In the genomic region with DNA sequence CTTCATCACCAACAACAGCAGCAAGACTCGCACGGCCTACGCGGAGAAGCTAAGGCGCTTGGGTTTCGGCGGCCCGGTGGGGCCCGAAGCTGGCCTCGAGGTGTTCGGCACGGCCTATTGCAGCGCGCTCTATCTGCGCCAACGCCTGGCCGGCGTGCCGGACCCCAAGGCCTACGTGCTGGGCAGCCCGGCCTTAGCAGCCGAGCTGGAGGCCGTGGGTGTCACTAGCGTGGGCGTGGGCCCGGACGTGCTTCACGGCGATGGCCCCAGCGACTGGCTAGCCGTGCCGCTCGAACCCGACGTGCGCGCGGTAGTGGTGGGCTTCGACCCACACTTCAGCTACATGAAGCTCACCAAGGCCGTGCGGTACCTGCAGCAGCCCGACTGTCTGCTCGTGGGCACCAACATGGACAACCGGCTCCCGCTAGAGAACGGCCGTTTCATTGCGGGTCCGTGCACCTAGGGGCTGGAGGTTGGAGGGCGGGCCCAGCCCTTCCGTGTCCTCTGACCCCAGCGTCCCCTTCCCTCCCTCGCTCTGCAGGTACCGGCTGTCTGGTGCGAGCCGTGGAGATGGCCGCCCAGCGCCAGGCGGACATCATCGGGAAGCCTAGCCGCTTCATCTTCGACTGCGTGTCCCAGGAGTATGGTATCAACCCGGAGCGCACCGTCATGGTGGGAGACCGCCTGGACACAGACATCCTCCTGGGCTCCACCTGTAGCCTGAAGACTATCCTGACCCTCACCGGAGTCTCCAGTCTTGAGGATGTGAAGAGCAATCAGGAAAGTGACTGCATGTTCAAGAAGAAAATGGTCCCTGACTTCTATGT, we compare ENCODE assay signal across 8 mouse cellular contexts. TPM values are rescaled to one million over a fixed set of nuclear protein-coding genes. Genes with fewer than 3 reads are reported as not detected.
A peak's percentile ranks its signal among the peaks of the same experiment; 100 is the strongest.
DNase-seq lines count a peak whose midpoint lies in the region; ATAC-seq and TF ChIP-seq lines count a peak whose summit lies in the region.

No protein-coding gene starts in this region.

- peak; percentile 52 for DNase-seq in gastrocnemius, postnatal 10 days
- DNase-seq in gastrocnemius, postnatal 14 days = no peak
- peak in 1 of 2 experiments; percentile 66 for DNase-seq in cerebellum, adult 2 months
- peak; percentile 46 to 49 for DNase-seq in frontal cortex, postnatal 14 days (ENCODE audit: low spot score in 2 of 2)
- peak; percentile 27 to 55 for DNase-seq in kidney, postnatal 25 days
- DNase-seq in thymus, postnatal 36 days = peak; percentile 25 to 54

- peak overlapping the region; percentile 67 for H3K27ac ChIP-seq in cerebellum, adult 2 months (ENCODE audit: insufficient read depth, low read length)
- H3K27ac ChIP-seq in midbrain, embryonic 13.5 days = peak overlapping the region; percentile 86

- peak overlapping the region; percentile 68 for H3K4me3 ChIP-seq in C2C12 (ENCODE audit: insufficient read depth, poor library complexity, severe bottlenecking)
- peak overlapping the region; percentile 70 for H3K4me3 ChIP-seq in cerebellum, adult 2 months (replicated peaks; ENCODE audit: insufficient read depth, low read depth, low read length)
- H3K4me3 ChIP-seq in midbrain, embryonic 13.5 days (replicated peaks) = peak overlapping the region; percentile 88

- no peaks in the 10 kb centered on the region for H3K27me3 ChIP-seq in C2C12 (ENCODE audit: control insufficient read depth, insufficient read depth, insufficient read length)
- H3K27me3 ChIP-seq in cerebellum, adult 2 months (ENCODE audit: control insufficient read depth, insufficient read depth, low read length) = no peaks in the 10 kb centered on the region
- H3K27me3 ChIP-seq in midbrain, embryonic 13.5 days = no peaks in the 10 kb centered on the region

- H3K9ac ChIP-seq in midbrain, embryonic 13.5 days (replicated peaks) = peak overlapping the region; percentile 87

- no peak for TF ChIP-seq POLR2A in cerebellum, adult 2 months (IDR thresholded peaks at IDR 0.05; ENCODE audit: borderline replicate concordance, insufficient read depth, low read length)

- intact Hi-C loops in gastrocnemius, postnatal 14 days (cut with DNase I; ENCODE audit: low total_unique reads) = no loop called here

- H3ac ChIP-seq in C2C12 (ENCODE audit: control insufficient read depth, insufficient read length, low read depth) = peak overlapping the region; percentile 94

- H3K36me3 ChIP-seq in C2C12 (ENCODE audit: control insufficient read depth, insufficient read depth) = peaks cover 36% of the 10 kb centered on the region
- H3K36me3 ChIP-seq in midbrain, embryonic 13.5 days = peaks cover 35% of the 10 kb centered on the region

- peaks cover 16% of the 10 kb centered on the region for H3K79me3 ChIP-seq in C2C12 (ENCODE audit: low read depth)

- H3K4me1 ChIP-seq in cerebellum, adult 2 months (ENCODE audit: control insufficient read depth, insufficient read depth, low read length) = peaks cover 10% of the 10 kb centered on the region
- H3K4me1 ChIP-seq in midbrain, embryonic 13.5 days (replicated peaks) = peaks cover 38% of the 10 kb centered on the region

- no peak for TF ChIP-seq CTCF in C2C12 (IDR thresholded peaks at IDR 0.05; ENCODE audit: control insufficient read depth, insufficient read depth, insufficient read length)
- TF ChIP-seq CTCF in cerebellum, adult 2 months (IDR thresholded peaks at IDR 0.05; ENCODE audit: borderline replicate concordance, insufficient read depth, low read depth, low read length) = no peak

- H3K9me3 ChIP-seq in midbrain, embryonic 13.5 days = no peaks in the 10 kb centered on the region

- peak overlapping the region; percentile 100 for H3K4me2 ChIP-seq in midbrain, embryonic 13.5 days (replicated peaks)

- under 1% methylated on average over 68 of the region's 68 CpGs for WGBS in cerebellum, adult 2 months
- 1% methylated on average over 68 of the region's 68 CpGs for WGBS in midbrain, embryonic 13.5 days

- peaks cover 27% of the 10 kb centered on the region for H3K79me2 ChIP-seq in C2C12 (ENCODE audit: control insufficient read depth, insufficient read depth)

- peak; percentile 22 for ATAC-seq in midbrain, embryonic 13.5 days

TF ChIP-seq in C2C12, 6 proteins besides CTCF, POLR2A, EP300 and RAD21:
- TF ChIP-seq CEBPB (IDR thresholded peaks at IDR 0.05; ENCODE audit: low read depth) (no peak), MAX (IDR thresholded peaks at IDR 0.05) (peak; percentile 1), FOSL1 (IDR thresholded peaks at IDR 0.05; ENCODE audit: insufficient read depth, low read length, poor library complexity, severe bottlenecking) (no peak), USF1 (IDR thresholded peaks at IDR 0.05; ENCODE audit: low read depth) (no peak), MYOG (IDR thresholded peaks at IDR 0.05; ENCODE audit: control insufficient read depth, extremely low read depth, insufficient read length) (no peak)

RNA-seq across cellular contexts. Expression of gene Pgp, which starts 0.7 kb away (rescaled TPM):
- 10 to 100 TPM; 34.1 to 39.2 TPM for total RNA-seq in gastrocnemius, postnatal 10 days (2021)
- total RNA-seq in gastrocnemius, postnatal 14 days (2021) = 10 to 100 TPM; 44.6 TPM
- 56.7 TPM for polyA plus RNA-seq in C2C12 (2012; fragmentation: generic; extraction: Trizol)
- polyA plus RNA-seq in cerebellum, adult 2 months (2012; rRNA removed) = 126 and 133 TPM in 2 replicates
- 48.3 and 54.9 TPM in 2 replicates for polyA plus RNA-seq in midbrain, embryonic 13.5 days (2015; fragmentation: Nextera tagmentation; extraction: Ambion mirVana)

RNA-seq across cellular contexts. Expression of gene E4f1, which starts 0.8 kb away (rescaled TPM):
- total RNA-seq in gastrocnemius, postnatal 10 days (2021) = 10 to 100 TPM; 10.8 to 17.3 TPM
- total RNA-seq in gastrocnemius, postnatal 14 days (2021) = 10 to 100 TPM in 1 of 2 experiments, 1 to 10 TPM in 1; 8.5 to 10.2 TPM
- polyA plus RNA-seq in C2C12 (2012; fragmentation: generic; extraction: Trizol) = 13.1 TPM
- 79.4 and 80.6 TPM in 2 replicates for polyA plus RNA-seq in cerebellum, adult 2 months (2012; rRNA removed)
- polyA plus RNA-seq in midbrain, embryonic 13.5 days (2015; fragmentation: Nextera tagmentation; extraction: Ambion mirVana) = 44.0 and 45.1 TPM in 2 replicates

RNA-seq across cellular contexts. Expression of gene Bricd5, which starts 2.8 kb away (rescaled TPM):
- total RNA-seq in gastrocnemius, postnatal 10 days (2021) = under 1 TPM; 0.65 to 0.73 TPM
- under 1 TPM in 1 of 2 experiments, not detected in 1; 0.31 TPM for total RNA-seq in gastrocnemius, postnatal 14 days (2021)
- polyA plus RNA-seq in C2C12 (2012; fragmentation: generic; extraction: Trizol) = 0.06 TPM
- 2.3 TPM in 2 replicates for polyA plus RNA-seq in cerebellum, adult 2 months (2012; rRNA removed)
- not detected in 2 replicates for polyA plus RNA-seq in midbrain, embryonic 13.5 days (2015; fragmentation: Nextera tagmentation; extraction: Ambion mirVana)

RNA-seq across cellular contexts. Expression of gene Mlst8, which starts 8.0 kb away (rescaled TPM):
- total RNA-seq in gastrocnemius, postnatal 10 days (2021) = 10 to 100 TPM; 10.8 to 12.1 TPM
- total RNA-seq in gastrocnemius, postnatal 14 days (2021) = 10 to 100 TPM; 10.7 to 11.6 TPM
- polyA plus RNA-seq in C2C12 (2012; fragmentation: generic; extraction: Trizol) = 23.1 TPM
- 55.9 and 63.5 TPM in 2 replicates for polyA plus RNA-seq in cerebellum, adult 2 months (2012; rRNA removed)
- polyA plus RNA-seq in midbrain, embryonic 13.5 days (2015; fragmentation: Nextera tagmentation; extraction: Ambion mirVana) = 38.6 and 41.4 TPM in 2 replicates

RNA-seq across cellular contexts. Expression of gene Caskin1, which starts 17.5 kb away (rescaled TPM):
- under 1 TPM; 0.56 to 0.68 TPM for total RNA-seq in gastrocnemius, postnatal 10 days (2021)
- total RNA-seq in gastrocnemius, postnatal 14 days (2021) = under 1 TPM; 0.22 to 0.31 TPM
- 0.36 TPM for polyA plus RNA-seq in C2C12 (2012; fragmentation: generic; extraction: Trizol)
- polyA plus RNA-seq in cerebellum, adult 2 months (2012; rRNA removed) = 122 and 127 TPM in 2 replicates
- polyA plus RNA-seq in midbrain, embryonic 13.5 days (2015; fragmentation: Nextera tagmentation; extraction: Ambion mirVana) = 24.7 and 29.1 TPM in 2 replicates
